In genomic region chr11:76477095-76477525, GRCm38 (mm10) we compare ENCODE assay signal across 9 mouse cellular contexts.
DNase-seq lines count a peak whose midpoint lies in the region; ATAC-seq and TF ChIP-seq lines count a peak whose summit lies in the region.
"Had no signal": no experiment of that assay in that cellular context is flagged by ENCODE, and none has a peak within 500 bp of the region (broad histone marks: within the 10 kb centered on the region; RNA-seq: fewer than 3 reads in every experiment).

No protein-coding gene starts in this region.

- peaks cover 24% of the 10 kb centered on the region for H3K4me1 ChIP-seq in heart, embryonic 12.5 days (replicated peaks)
- peaks cover 13% of the 10 kb centered on the region for H3K4me1 ChIP-seq in midbrain, postnatal 0 days (ENCODE audit: insufficient read depth, low read length)

- H3K9me3 ChIP-seq in heart, embryonic 12.5 days (replicated peaks), result no peaks in the 10 kb centered on the region
- H3K9me3 ChIP-seq in midbrain, postnatal 0 days (ENCODE audit: low read length), result no peaks in the 10 kb centered on the region
- H3K9me3 ChIP-seq: G1E had no signal

- 36% methylated on average over 5 of the region's 5 CpGs for WGBS in heart, embryonic 12.5 days
- 40% methylated on average over 5 of the region's 5 CpGs for WGBS in midbrain, postnatal 0 days

- H3K27me3 ChIP-seq in heart, embryonic 12.5 days (replicated peaks), result no peaks in the 10 kb centered on the region
- H3K27me3 ChIP-seq in midbrain, postnatal 0 days (ENCODE audit: insufficient read depth, low read length), result no peaks in the 10 kb centered on the region

- peaks cover 31% of the 10 kb centered on the region for H3K36me3 ChIP-seq in heart, embryonic 12.5 days
- peaks cover 22% of the 10 kb centered on the region for H3K36me3 ChIP-seq in midbrain, postnatal 0 days (ENCODE audit: insufficient read depth, low read length)
- H3K36me3 ChIP-seq: G1E had no signal

- no peak overlapping the region for H3K4me2 ChIP-seq in heart, embryonic 12.5 days
- no peak overlapping the region for H3K4me2 ChIP-seq in midbrain, postnatal 0 days (ENCODE audit: low read depth, low read length, poor library complexity, severe bottlenecking)

- no peak for DNase-seq in heart, postnatal 4 days
- DNase-seq in embryo, embryonic 11 days, result peak; percentile 46
- DNase-seq in kidney, adult 8-10 months, result peak; percentile 65 to 79
- peak; percentile 49 for DNase-seq in midbrain, postnatal 0 days (ENCODE audit: low spot score)
- no peak for DNase-seq in layer of hippocampus, adult 9-10 months (ENCODE audit: low spot score)

- H3K9ac ChIP-seq in heart, embryonic 12.5 days, result no peak overlapping the region
- H3K9ac ChIP-seq in midbrain, postnatal 0 days (replicated peaks; ENCODE audit: low read length, poor library complexity, severe bottlenecking), result 0 out of 2 replicates have a peak overlapping the region, but pooled peaks have one; percentile 1

- H3K27ac ChIP-seq in heart, embryonic 12.5 days (ENCODE audit: poor library complexity, severe bottlenecking), result 0 out of 2 replicates have a peak overlapping the region, but pooled peaks have one; percentile 25
- peak overlapping the region; percentile 59; the same call in 1 of the 2 replicates for H3K27ac ChIP-seq in midbrain, postnatal 0 days (ENCODE audit: low read depth, low read length)

- ATAC-seq in heart, embryonic 12.5 days (ENCODE audit: insufficient number of reproducible peaks, low FRiP score), result no peak
- ATAC-seq in midbrain, postnatal 0 days (ENCODE audit: low FRiP score), result no peak
- ATAC-seq in activated CD4-positive, CD25-positive, alpha-beta regulatory T cell, adult 4 months, result no peak
- no peak for ATAC-seq in inflammation-experienced regulatory T-cells, adult 6 months

- TF ChIP-seq CTCF in midbrain, postnatal 0 days (IDR thresholded peaks at IDR 0.05), result no peak

- H3K4me3 ChIP-seq in heart, embryonic 12.5 days, result no peak overlapping the region
- H3K4me3 ChIP-seq in midbrain, postnatal 0 days (ENCODE audit: low read depth, low read length), result no peak overlapping the region

Comparison
In these comparisons a context has a peak if more than half of its experiments do, and no peak if none do; other contexts are left out.
1. DNase-seq: peak in embryo, embryonic 11 days (single experiment), kidney, adult 8-10 months (2 of 2) and midbrain, postnatal 0 days (single experiment); none in heart, postnatal 4 days (single experiment) and layer of hippocampus, adult 9-10 months (single experiment).